Mouse (Mus musculus): ENCODE measurements around the gene Nme1. TPM values are rescaled to one million over a fixed set of nuclear protein-coding genes. Genes with fewer than 3 reads are reported as not detected.
"Not testable (repeated sequence)": the region's sequence is repeated elsewhere in the genome, so short reads cannot be mapped to it uniquely, and the experiment has no call there.

The Nme1 gene
- polyA plus RNA-seq, 1 experiment from 2014 or later: 269 TPM

- WGBS: 75% methylated on average over 4 of the region's 4 CpGs
- Histone ChIP-seq H3K4me3 (no peak overlapping the region), H3K27me3 (replicated peaks) (no peaks in the 10 kb centered on the region), H3K4me1 (peaks cover 24% of the 10 kb centered on the region), H3K27ac (no peak overlapping the region), H3K36me3 (peaks cover 58% of the 10 kb centered on the region), H3K9me3 (no peaks in the 10 kb centered on the region), H3K9ac (no peak overlapping the region), H3K4me2 (replicated peaks) (no peak overlapping the region)
- no peak for ATAC-seq (ENCODE audit: low FRiP score, low read depth)
These were observed 10.6 kb downstream of the Nme1 start for GRCm38 (mm10) chr11:93957746-93958145.

GRCm38 (mm10) chr11:93957031-93957555 is 11.2 kb downstream of the Nme1 start:
- H3K27me3 ChIP-seq (replicated peaks): no peaks in the 10 kb centered on the region
- H3K4me2 ChIP-seq (replicated peaks): 0 out of 2 replicates have a peak overlapping the region, but pooled peaks have one; percentile 84
- peaks cover 27% of the 10 kb centered on the region for H3K4me1 ChIP-seq
- no peak for ATAC-seq (ENCODE audit: low FRiP score, low read depth)
- H3K9ac ChIP-seq: no peak overlapping the region
- no peak overlapping the region for H3K27ac ChIP-seq
- peaks cover 58% of the 10 kb centered on the region for H3K36me3 ChIP-seq
- H3K4me3 ChIP-seq: no peak overlapping the region
- no peaks in the 10 kb centered on the region for H3K9me3 ChIP-seq
- WGBS: 84% methylated on average over 2 of the region's 2 CpGs

GRCm38 (mm10) chr11:93956159-93956558 is 12.2 kb downstream of the Nme1 start, which contains the start of gene Nme2:
Gene Nme2 (minus strand): TSS chr11:93956259.
- Histone ChIP-seq H3K27ac (peak within 1 kb of the TSS; percentile 69), H3K36me3 (peaks cover 55% of the 10 kb centered on the region), H3K9ac (peak within 1 kb of the TSS; percentile 64), H3K4me3 (peak within 1 kb of the TSS; percentile 64), H3K4me2 (replicated peaks) (peak within 1 kb of the TSS; percentile 84), H3K27me3 (replicated peaks) (no peaks in the 10 kb centered on the region), H3K9me3 (no peaks in the 10 kb centered on the region), H3K4me1 (peaks cover 28% of the 10 kb centered on the region)
- 8% methylated on average over 6 of the region's 6 CpGs for WGBS
- peak; percentile 32 for ATAC-seq (ENCODE audit: low FRiP score, low read depth)

GRCm38 (mm10) chr11:93955256-93956150 is 12.8 kb downstream of the Nme1 start:
- Histone ChIP-seq H3K36me3 (peaks cover 55% of the 10 kb centered on the region), H3K27me3 (replicated peaks) (no peaks in the 10 kb centered on the region), H3K9me3 (no peaks in the 10 kb centered on the region), H3K4me3 (peak overlapping the region; percentile 64), H3K27ac (peak overlapping the region; percentile 69), H3K9ac (peak overlapping the region; percentile 64), H3K4me1 (peaks cover 28% of the 10 kb centered on the region), H3K4me2 (replicated peaks) (peak overlapping the region; percentile 84)
- peak; percentile 96 for ATAC-seq (ENCODE audit: low FRiP score, low read depth)
- WGBS: under 1% methylated on average over 67 of the region's 67 CpGs

GRCm38 (mm10) chr11:93954738-93955255 is 13.5 kb downstream of the Nme1 start:
- Histone ChIP-seq H3K4me1 (peaks cover 28% of the 10 kb centered on the region), H3K36me3 (peaks cover 55% of the 10 kb centered on the region), H3K9me3 (no peaks in the 10 kb centered on the region), H3K27me3 (replicated peaks) (no peaks in the 10 kb centered on the region), H3K4me2 (replicated peaks) (peak overlapping the region; percentile 84), H3K27ac (no peak overlapping the region; the same call in 1 of the 2 replicates), H3K4me3 (peak overlapping the region; percentile 64), H3K9ac (peak overlapping the region; percentile 64)
- no peak; the same call in 1 of the 2 replicates for ATAC-seq (ENCODE audit: low FRiP score, low read depth)
- WGBS: 45% methylated on average over 13 of the region's 13 CpGs

GRCm38 (mm10) chr11:93952376-93952775 is 15.9 kb downstream of the Nme1 start:
- ATAC-seq (ENCODE audit: low FRiP score, low read depth): no peak
- 76% methylated on average over 5 of the region's 5 CpGs for WGBS
- no peaks in the 10 kb centered on the region for H3K9me3 ChIP-seq
- no peak overlapping the region for H3K27ac ChIP-seq
- H3K27me3 ChIP-seq (replicated peaks): no peaks in the 10 kb centered on the region
- peaks cover 50% of the 10 kb centered on the region for H3K36me3 ChIP-seq
- no peak overlapping the region for H3K9ac ChIP-seq
- no peak overlapping the region for H3K4me2 ChIP-seq (replicated peaks)
- peaks cover 28% of the 10 kb centered on the region for H3K4me1 ChIP-seq
- H3K4me3 ChIP-seq: no peak overlapping the region

GRCm38 (mm10) chr11:93950045-93950444 is 18.3 kb downstream of the Nme1 start:
- no peak overlapping the region for H3K4me2 ChIP-seq (replicated peaks)
- H3K27ac ChIP-seq: no peak overlapping the region
- WGBS: 83% methylated on average over 1 of the region's 1 CpGs
- no peak for ATAC-seq (ENCODE audit: low FRiP score, low read depth)
- no peaks in the 10 kb centered on the region for H3K27me3 ChIP-seq (replicated peaks)
- no peak overlapping the region for H3K9ac ChIP-seq
- no peak overlapping the region for H3K4me3 ChIP-seq
- H3K36me3 ChIP-seq: peaks cover 57% of the 10 kb centered on the region
- H3K9me3 ChIP-seq: no peaks in the 10 kb centered on the region
- H3K4me1 ChIP-seq: peaks cover 17% of the 10 kb centered on the region

- no peaks in the 10 kb centered on the region for H3K9me3 ChIP-seq
These were observed 19.3 kb downstream of the Nme1 start for GRCm38 (mm10) chr11:93948887-93949567.

GRCm38 (mm10) chr11:93944986-93945385 is 23.3 kb downstream of the Nme1 start:
- no peaks in the 10 kb centered on the region for H3K9me3 ChIP-seq
- no peak for ATAC-seq (ENCODE audit: low FRiP score, low read depth)
- H3K4me1 ChIP-seq: no peaks in the 10 kb centered on the region
- H3K4me2 ChIP-seq (replicated peaks): no peak overlapping the region
- H3K9ac ChIP-seq: no peak overlapping the region
- H3K36me3 ChIP-seq: peaks cover 33% of the 10 kb centered on the region
- H3K27me3 ChIP-seq (replicated peaks): no peaks in the 10 kb centered on the region
- H3K27ac ChIP-seq: no peak overlapping the region
- WGBS: 71% methylated on average over 3 of the region's 3 CpGs
- H3K4me3 ChIP-seq: no peak overlapping the region

More at GRCm38 (mm10) chr11:93948887-93949567, 19.3 kb downstream of the Nme1 start:
- 91% methylated on average over 9 of the region's 9 CpGs for WGBS
- no peak for ATAC-seq (ENCODE audit: low FRiP score, low read depth)
- Histone ChIP-seq H3K4me2 (replicated peaks) (no peak overlapping the region), H3K27me3 (replicated peaks) (no peaks in the 10 kb centered on the region), H3K36me3 (peaks cover 57% of the 10 kb centered on the region), H3K4me3 (no peak overlapping the region), H3K27ac (no peak overlapping the region), H3K4me1 (peaks cover 12% of the 10 kb centered on the region; the same call in 1 of the 2 replicates), H3K9ac (no peak overlapping the region)

GRCm38 (mm10) chr11:93940906-93941305 is 27.4 kb downstream of the Nme1 start:
- Histone ChIP-seq H3K4me1 (no peaks in the 10 kb centered on the region), H3K9me3 (no peaks in the 10 kb centered on the region)
- WGBS: 88% methylated on average over 2 of the region's 2 CpGs

GRCm38 (mm10) chr11:93929106-93929505 is 39.2 kb downstream of the Nme1 start:
- H3K27ac ChIP-seq: no peak overlapping the region
- no peaks in the 10 kb centered on the region for H3K9me3 ChIP-seq
- no peak overlapping the region for H3K4me2 ChIP-seq (replicated peaks)
- H3K9ac ChIP-seq: no peak overlapping the region
- no peak for ATAC-seq (ENCODE audit: low FRiP score, low read depth)
- H3K4me3 ChIP-seq: no peak overlapping the region
- peaks cover 72% of the 10 kb centered on the region for H3K36me3 ChIP-seq
- H3K4me1 ChIP-seq: no peaks in the 10 kb centered on the region
- no peaks in the 10 kb centered on the region for H3K27me3 ChIP-seq (replicated peaks)

More at GRCm38 (mm10) chr11:93940906-93941305, 27.4 kb downstream of the Nme1 start:
- Histone ChIP-seq H3K9ac (no peak overlapping the region), H3K27ac (no peak overlapping the region), H3K4me3 (no peak overlapping the region), H3K36me3 (peaks cover 31% of the 10 kb centered on the region), H3K27me3 (replicated peaks) (no peaks in the 10 kb centered on the region), H3K4me2 (replicated peaks) (no peak overlapping the region)
- ATAC-seq (ENCODE audit: low FRiP score, low read depth): no peak

GRCm38 (mm10) chr11:93915019-93915418 is 53.3 kb downstream of the Nme1 start:
- H3K27ac ChIP-seq; H3K9me3 ChIP-seq; H3K4me3 ChIP-seq; ATAC-seq (ENCODE audit: low FRiP score, low read depth); H3K27me3 ChIP-seq (replicated peaks); H3K9ac ChIP-seq; H3K4me2 ChIP-seq (replicated peaks); H3K4me1 ChIP-seq: not testable (repeated sequence)
- WGBS: 94% methylated on average over 2 of the region's 2 CpGs
- H3K36me3 ChIP-seq: peaks cover 63% of the 10 kb centered on the region

All from neural tube, embryonic 12.5 days (tissue).